Mouse (Mus musculus): ENCODE results near the gene Dgki.

- no peak for TF ChIP-seq CTCF (IDR thresholded peaks at IDR 0.05; ENCODE audit: borderline replicate concordance, insufficient read depth, low read depth, low read length)
- TF ChIP-seq POLR2A (IDR thresholded peaks at IDR 0.05; ENCODE audit: borderline replicate concordance, insufficient read depth, low read length): no peak
Observed at GRCm38 (mm10) chr6:37325076-37325475, 25.1 kb upstream of the Dgki start.

Data from cerebellum, adult 2 months (tissue).